Mouse (Mus musculus): ENCODE measurements around the gene Nfasc.

- TF ChIP-seq CTCF (conservative IDR thresholded peaks at IDR 0.05; ENCODE audit: low read length) (no peak), NANOG (IDR thresholded peaks at IDR 0.05; ENCODE audit: borderline replicate concordance, low read length) (no peak), POU5F1 (IDR thresholded peaks at IDR 0.05; ENCODE audit: borderline replicate concordance, low read length) (no peak)
These were observed 82.0 kb downstream of the Nfasc start for GRCm38 (mm10) chr1:132659604-132660003.
